Mouse (Mus musculus) myocyte (in vitro differentiated cells): ENCODE results near the gene Rap1gap2.

Source experiments
- E2F4 ChIP-seq: IDR thresholded peaks from one replicate; pipeline ENCODE4 v1.6.1; 2011; ENCODE audit warnings: mild to moderate bottlenecking, control low read depth, moderate library complexity; ENCODE audit not compliant: insufficient read depth
- MAX ChIP-seq: IDR thresholded peaks from one replicate; pipeline ENCODE4 v1.6.1; 2011; ENCODE audit warnings: low read depth, mild to moderate bottlenecking, control low read depth
- USF1 ChIP-seq: IDR thresholded peaks from one replicate; pipeline ENCODE4 v1.6.1; 2011; ENCODE audit warnings: low read depth, mild to moderate bottlenecking, control low read depth, moderate library complexity

- TF ChIP-seq E2F4, result no peak
- no peak for TF ChIP-seq USF1
- TF ChIP-seq MAX, result no peak
Measured at GRCm38 (mm10) chr11:74415736-74416135, 195.0 kb downstream of the Rap1gap2 start.
